Mouse (Mus musculus) left cerebral cortex, postnatal 4 days (tissue): ENCODE measurements at regions not wholly inside any gene's neighbourhood (a gene's known extent, or its start where the extent isn't known, plus 50 kb on each side); places are given as distances from the start of the nearest gene placed in this dataset.
A peak's percentile ranks its signal among the peaks of the same experiment; 100 is the strongest.

ENCODE experiments used
- DNase-seq: peaks from one replicate; pipeline ENCODE4 v3.0.0-alpha.2; 2022
- intact Hi-C: fragments of 180-260 bp; cut with DNase I; formaldehyde crosslinking; loops from one replicate; pipeline ENCODE4 v1.15.1; 2025

DNA sequence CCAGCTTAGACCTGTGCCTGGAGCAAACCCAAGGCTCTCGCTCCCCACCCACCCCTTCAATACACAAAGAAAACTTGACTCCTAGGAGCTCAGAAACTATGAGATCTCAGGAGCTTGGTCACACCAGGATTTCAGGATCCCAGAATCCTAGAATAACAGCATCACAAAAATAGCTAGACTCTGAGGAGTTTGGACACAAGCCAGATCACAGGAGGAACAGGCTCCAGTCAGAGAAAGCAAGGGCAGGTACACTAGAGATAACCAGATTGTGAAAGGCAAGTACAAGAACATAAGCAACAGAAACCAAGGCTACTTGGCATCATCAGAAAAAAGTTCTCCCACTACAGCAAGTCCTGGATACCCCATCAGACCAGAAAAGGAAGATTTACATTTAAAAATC lies 221.5 kb downstream of the Epha7 start:
- no peak for DNase-seq
- intact Hi-C loops, result no loop called here

DNA sequence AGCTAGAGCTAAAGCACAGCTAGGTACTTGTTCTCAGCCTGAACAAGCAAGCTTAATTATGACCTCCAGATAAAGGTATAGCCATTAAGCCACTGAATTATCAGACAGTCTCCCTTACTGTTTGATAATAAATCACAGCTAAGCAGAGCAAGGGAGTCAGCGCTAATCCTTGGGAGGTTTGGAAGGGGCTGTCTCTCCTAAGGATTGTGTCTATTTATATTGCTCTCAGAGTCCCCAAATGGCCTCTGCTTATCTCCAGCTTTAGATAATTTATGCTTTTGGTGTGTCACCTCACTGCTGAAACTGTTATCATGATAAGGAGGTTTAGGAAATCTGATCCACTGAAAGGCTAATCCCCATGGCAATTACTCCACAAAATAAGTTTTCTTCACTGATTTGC lies 227.1 kb downstream of the Epha7 start:
- intact Hi-C loops, result no loop called here
- DNase-seq, result no peak

DNA sequence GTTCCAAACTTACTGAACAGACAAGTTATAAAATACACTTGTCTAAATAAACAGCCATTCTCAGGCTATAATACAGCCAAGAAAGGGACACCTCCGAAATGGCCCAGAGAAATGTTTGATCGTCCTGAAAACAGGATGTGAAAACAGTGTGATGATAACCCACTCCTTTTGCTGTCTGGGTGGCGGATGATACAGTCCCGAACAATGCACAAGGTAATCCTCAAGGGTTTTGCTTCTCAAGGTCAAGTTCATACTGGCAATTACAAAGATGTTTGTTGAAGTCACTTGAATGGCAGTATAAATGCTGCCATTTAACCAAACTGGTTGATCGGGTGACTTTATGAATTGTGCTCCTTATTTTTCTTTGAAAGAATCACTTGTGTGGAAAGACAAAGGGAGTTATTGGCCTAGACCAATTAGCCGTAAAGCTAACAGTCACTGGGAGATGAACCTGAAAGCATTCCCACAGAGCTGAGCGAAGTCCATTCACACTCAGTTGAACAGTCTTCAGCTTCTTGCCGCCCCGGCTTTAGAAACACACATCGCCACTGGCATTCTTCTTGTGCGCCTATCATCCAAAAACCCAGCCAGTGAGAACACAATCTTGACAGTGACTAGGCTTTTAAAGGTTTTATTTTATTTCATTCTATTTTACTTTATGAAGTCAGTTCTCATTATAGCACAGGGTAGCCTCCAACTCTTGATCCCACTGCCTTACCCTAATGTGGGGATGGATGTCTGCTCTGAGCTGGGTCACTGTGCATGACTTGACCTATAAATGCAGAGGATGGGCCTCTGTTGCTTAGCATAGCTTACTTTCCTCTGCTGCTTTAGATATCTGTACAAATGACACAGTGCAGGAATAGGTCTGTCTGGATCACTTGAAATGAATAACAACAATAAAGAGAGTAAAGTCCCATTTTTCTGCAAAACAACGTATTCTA lies 256.0 kb downstream of the Epha7 start:
- intact Hi-C loops, result no loop called here

DNA sequence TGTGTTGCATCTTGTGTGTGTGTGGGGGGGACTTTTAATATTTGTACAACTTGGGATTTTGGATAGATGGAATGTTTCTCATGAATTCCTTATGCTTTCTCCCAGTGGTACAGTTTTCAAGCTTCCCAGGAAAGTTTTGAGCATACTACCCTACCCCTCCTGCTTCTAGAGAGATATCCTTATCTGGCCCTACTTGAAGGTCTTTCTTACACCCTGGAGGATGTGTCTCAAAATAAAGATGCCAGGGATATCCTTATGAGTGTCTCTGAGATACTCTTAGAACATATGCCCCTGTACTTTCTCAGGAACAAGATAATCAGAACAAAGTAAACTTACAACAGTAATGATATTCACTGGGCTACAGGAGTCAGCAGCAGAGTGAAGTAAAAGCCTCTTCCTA lies 261.3 kb downstream of the Epha7 start:
- intact Hi-C loops, result no loop called here

More for the DNA sequence above, 256.0 kb downstream of the Epha7 start:
- DNase-seq, result peak; percentile 2

DNA sequence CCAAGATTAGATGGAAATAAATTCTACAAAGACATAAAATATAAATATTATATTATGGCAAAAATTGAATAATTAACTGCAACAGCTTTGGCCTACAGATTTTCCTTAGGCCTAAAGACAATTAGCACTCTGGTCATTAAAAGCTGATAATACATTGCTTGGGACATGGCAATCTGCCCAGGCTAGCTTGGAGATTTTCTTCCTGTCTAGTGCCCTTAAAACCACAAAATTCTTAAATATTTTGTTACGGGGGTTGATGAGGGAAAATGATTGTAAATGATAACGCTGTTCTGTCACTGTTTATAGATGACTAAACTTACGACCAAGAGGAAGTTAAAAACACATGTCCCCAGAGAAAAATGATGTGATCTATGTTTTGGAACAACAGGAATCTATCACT lies 261.9 kb downstream of the Epha7 start:
- intact Hi-C loops, result no loop called here

More for the DNA sequence above, 261.3 kb downstream of the Epha7 start:
- no peak for DNase-seq

DNA sequence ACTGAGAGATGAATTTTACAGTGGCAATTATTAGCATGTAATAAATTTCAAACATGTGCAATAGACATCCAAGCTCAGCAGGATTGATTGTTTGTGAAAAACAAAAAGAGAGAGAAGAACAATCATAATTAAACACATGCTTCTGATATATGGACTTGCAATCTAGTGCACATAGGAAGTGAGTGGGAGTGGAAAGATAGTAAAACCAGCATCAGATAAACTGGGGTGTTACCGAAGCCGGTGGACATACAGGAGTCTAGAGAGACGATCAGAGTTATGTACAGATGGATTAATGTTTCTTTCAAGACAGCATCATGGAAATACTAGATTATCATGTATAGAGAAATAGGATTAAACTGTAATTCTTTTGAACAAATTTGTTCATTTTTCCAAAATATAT lies 263.8 kb downstream of the Epha7 start:
- intact Hi-C loops, result no loop called here

More for the DNA sequence above, 261.9 kb downstream of the Epha7 start:
- DNase-seq, result no peak

DNA sequence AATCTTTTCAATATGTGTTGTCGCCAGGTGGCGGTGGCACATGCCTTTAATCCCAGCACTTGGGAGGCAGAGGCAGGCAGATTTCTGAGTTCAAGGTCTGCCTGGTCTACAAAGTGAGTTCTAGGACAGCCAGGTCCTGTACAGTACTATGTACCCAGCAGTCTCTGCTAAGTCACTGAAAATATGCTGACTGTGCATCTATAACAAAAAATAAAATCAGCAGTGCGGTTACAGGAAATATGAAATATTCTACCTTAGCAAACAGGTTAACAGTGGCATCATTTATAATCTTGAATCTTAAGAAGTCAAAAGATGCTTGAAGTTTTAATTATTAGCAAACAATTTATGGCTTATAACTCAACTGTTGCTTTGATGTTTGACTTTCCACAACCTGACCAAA lies 265.5 kb downstream of the Epha7 start:
- intact Hi-C loops, result no loop called here
- no peak for DNase-seq

More for the DNA sequence above, 263.8 kb downstream of the Epha7 start:
- DNase-seq, result no peak

DNA sequence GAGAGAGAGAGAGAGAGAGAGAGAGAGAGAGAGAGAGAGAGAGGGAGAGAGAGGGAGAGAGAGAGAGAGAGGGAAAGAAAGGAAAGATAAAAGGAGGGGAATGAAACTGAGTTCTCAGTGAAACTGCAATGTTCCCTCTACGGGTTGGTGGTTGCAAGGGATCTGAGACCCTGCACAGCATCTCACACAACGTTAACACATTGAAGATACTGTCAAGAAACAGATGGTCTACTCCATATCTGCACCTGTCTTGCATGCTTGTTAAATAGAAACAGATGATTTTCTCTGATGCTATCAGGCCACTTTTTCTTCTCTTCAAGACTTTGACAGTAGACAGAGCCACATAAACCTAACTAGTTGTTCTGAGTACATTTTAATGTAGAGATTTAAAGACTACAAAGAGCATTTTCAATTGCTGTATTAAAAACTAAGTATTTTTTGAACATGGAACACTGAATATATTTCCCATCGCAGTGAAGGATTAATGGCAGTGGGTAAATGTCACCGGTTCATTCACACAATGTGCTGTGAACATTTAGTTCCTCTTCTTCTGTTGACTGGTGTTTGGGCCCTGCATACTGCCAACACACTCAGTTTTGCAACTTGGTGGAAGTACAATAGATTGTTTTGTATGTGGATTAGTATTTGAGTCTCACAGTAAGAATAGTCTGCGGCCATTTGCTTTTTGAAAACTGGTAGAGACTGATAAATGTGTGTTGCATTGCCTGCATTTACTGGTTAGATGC lies 270.8 kb downstream of the Epha7 start:
- intact Hi-C loops, result no loop called here
- DNase-seq, result no peak

DNA sequence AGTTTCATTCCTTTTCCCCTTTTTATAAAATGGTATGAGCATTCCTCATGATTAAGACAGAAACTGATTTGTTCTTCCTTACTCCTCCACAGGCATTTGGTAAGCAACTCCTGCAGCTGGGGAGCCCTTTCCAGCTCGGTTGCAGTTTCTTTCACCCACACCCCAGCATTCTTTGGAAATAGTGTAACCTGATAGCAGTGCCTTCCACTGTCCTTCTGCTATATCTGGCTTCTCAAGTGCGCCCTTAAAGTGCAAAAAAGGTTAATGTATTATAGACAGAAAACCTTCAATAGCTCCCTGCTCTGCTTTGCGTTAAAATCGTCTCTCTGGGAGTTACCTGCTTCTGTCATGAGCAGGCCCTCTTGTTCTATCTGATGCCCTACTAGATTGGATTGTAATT lies 278.0 kb downstream of the Epha7 start:
- DNase-seq, result no peak
- intact Hi-C loops, result no loop called here

DNA sequence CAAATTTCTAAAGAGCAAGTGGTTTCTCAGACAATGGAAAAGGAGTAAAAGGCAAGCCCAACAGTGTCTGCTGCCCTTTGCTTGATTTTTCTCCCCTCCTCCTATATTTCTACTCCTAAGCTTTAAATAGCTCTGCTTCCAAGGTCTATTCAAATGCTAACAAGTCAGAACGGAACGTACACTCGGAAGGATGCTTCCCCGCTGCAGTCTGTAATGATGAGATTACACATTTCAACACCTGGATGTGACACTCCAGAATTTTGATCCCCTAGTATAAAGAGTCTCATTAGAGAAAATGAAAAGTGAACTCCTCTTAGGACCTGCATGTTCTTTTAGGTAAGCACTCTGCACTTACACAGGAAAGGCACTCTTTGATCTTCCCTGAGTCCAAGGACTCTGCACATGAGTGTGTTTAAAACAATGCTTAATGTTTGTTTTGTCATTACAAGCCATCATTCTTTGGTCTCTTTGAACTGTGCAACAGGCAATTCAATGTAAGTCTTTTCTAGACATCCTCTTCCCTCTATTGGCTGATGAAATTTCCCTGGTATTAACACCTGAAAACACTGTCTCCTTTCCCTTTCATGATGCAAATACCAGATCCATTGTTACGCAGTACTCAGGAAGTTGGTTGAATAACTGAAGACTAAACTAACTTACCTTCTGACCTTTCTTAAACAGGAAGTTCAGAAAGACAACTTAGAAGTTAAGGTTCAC lies 278.7 kb downstream of the Epha7 start:
- DNase-seq, result no peak
- intact Hi-C loops, result no loop called here

DNA sequence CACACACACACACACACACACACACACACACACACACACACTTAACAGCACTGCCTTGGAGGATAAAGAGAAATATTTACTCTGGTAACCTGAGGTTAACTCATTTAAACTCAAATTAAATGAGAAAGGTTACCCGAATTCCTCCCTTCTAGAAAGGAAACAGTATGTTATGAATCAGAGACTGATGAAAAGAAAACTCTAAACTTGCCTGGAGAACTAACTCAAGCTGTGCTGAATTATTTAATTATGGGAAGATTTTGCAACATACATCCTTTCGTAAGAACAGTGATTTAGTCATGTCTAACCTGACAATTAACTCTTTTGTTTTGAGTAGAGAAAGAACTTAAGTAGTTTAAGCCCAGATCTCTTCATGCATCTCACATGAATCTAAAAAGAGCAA lies 289.4 kb downstream of the Epha7 start:
- DNase-seq, result no peak
- intact Hi-C loops, result no loop called here

DNA sequence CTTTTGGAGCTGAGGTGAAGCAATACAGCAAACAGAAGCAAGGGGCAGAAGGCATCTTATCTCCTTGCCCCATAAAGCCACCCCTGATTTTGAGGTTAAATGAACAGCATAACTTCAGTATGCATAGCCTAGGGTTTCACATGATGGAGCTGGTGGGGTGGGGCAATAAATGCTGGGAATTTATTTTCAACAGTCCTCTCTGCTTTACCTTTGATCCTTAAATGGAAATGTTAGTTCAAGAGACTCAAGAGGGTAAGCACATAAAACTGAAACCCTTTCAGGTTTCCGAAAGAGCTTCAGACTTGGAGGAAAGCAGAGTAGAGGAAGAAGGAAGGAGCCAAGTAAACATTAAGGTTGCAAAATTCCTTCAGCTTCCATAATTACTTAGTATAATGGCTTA lies 290.5 kb downstream of the Epha7 start:
- intact Hi-C loops, result no loop called here
- no peak for DNase-seq

DNA sequence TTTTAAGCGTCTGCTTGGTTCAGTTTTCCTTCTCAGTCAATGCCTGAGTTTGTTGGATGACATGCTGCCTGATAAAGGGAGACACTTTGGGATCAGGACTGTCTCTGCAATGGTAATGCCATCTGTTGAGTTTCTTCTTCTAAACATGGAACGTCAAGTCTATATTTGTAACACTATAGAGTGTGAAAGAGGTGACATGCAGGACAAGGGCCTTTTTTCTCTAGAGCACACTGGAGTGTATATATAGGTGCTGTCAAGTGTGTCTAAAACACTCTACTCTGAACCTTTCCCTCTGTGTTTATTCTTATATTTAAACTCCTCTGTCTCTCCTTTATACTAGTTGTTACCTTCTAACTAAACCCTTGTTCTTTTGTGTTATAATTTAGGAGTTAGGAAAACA lies 299.6 kb downstream of the Epha7 start:
- no peak for DNase-seq
- intact Hi-C loops, result no loop called here

DNA sequence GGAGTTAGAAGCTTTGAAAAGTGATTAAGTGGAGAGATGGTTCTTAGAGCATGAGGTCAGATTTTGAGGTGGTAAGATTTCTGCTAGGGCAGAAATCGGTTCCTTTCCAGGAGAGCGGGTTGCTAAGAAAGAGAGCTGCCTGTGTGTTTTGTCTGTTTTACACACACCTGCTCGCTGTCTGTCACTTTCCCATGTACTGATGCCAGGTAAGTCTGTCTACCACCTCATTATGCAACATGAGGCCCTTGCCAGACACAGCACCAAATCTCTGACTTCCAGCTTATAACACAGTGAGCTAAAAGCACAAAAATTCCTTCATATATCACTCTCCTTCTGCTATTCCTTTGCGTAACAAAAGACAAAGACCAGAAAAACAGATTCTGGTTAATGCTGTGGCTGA lies 304.1 kb downstream of the Epha7 start:
- intact Hi-C loops, result no loop called here
- no peak for DNase-seq

DNA sequence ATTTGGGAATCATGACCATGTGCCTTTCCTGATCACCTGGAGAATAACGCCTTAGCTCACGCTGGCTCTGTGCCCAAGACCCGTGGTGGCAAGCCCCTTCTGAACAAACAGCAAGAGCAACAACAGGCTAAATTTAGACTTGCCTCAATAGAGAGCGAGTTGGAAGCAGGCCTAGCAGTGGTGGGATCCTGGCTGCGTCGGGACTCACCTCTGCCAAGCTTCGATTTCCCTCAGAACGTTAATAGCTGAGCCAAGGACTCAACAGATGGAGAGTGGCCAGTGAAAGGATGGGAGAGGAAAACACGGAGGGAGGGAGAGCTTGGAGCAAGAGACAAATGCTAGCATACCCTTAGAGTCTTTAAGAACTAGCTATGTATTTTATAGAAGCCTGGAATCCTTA lies 305.0 kb downstream of the Epha7 start:
- intact Hi-C loops, result no loop called here
- peak; percentile 91 for DNase-seq

DNA sequence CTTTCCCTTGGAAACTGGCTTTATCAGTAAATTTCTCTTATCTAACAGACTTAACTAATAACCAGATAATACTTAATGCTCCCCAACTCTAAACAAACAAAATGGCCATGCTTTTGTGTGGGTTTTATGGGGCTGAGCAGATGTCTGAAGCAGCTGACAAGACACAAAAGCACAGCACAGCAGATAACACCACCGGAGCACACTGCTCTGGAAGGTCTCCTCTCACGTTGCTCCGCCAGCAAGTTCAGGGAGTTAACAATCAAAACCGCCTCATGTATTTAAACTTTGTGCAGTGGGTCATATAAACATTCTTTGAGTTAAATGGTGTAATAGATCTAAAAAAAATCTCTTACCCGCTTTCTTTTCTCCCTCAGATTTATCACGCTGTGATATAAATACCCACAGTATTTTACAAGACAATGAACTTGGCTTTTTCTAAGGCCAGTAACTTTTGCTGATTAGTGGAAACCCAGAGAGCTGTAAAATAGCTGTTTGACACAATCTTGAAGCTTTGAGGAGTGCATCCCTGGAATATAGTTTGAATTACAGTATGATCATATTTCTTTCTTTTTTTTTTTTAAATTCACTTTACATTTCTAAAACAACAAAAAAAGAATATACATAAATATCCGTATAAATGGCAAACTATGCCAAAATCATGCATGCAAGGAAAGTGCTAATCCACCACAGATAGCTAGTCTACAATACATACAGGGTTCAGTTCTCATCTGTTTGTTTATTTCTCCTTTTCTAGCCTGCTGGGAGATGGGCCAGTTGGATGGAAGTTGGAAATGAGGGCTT lies 305.9 kb downstream of the Epha7 start:
- DNase-seq, result no peak
- intact Hi-C loops, result no loop called here

DNA sequence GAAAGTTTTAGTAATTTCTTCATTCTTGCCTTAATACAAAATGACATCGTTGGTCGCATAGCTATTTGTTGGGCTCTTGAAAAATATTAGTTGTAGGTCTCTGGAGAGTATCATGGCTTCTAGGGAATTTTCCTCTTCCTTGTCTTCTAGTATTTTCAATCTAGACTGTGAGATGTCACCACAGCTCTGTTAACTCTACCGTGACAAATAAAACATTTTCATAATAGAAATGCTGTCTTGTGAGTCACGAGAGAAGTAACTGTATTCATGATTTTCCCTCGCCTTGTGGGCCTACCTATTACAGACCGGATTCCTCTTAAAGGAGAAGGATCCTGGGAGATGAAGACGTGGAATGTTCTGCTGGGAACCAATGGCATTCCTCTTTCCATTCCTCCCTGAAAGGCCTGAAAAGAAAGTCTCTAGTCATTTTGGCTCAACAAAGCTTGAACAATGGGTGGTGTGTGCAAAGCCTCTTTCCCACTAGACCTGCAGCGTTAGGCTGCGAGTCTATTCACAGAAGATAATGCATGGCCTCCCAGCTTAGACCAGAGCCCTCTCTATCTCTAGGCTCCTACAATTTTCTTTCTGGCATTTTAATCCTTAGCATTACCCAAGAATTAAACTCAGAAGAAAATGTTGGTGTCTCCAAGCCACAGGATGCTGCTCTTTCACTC lies 306.7 kb downstream of the Epha7 start:
- no peak for DNase-seq
- intact Hi-C loops, result no loop called here

DNA sequence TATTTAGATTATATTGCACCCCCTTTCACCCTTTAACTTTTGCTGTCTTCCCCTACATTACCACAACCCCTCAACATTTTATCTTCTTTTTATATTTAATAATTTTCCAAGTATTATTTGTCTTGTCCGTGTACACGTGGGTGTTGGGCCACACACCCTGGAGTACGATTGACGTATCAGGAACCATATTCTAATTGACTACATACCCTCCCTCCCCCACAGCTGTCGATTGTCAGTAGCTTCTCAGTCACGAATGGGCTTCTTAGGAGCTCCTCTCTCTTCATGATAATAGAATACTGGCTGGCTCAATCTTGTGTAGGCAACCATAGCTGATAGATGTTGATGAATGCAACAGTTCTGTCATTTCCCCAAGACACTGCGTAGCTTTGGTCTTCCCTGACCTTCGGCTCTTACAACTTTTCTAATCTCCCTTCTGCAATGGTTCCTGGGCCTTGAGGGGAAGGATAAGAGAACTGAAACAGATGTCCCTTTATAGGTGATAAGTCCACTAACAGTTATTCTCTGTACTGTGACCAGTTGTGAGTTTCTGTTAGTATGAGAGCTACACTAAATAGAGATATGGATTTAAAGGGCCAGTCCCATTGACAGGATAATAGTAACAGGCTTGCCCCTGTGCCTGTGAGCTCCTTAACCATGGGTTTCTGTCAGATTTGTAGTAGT lies 310.9 kb downstream of the Epha7 start:
- no peak for DNase-seq
- intact Hi-C loops, result no loop called here

DNA sequence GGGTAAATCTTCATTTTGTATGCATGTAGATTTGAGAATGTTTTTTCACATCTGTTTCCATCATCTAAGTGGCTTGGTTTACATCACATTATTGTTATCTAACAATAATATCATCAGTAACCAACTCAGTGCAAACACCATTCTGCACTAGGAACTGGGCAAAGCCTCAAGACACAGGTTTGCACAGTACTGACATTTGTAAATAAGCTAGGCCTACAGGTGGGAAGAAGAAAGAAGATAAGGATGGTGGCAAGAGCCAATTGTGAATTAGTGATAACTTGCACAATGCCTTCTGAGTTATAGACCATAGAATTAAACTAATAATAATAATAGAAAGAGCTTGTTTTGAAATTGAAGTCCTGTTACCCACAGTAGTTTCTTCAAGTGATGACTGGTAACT lies 317.6 kb downstream of the Epha7 start:
- no peak for DNase-seq
- intact Hi-C loops, result no loop called here
